Mouse (Mus musculus) ES-E14 (cell line): ENCODE results near the gene Abhd4. TPM values are rescaled to one million over a fixed set of nuclear protein-coding genes. Genes with fewer than 3 reads are reported as not detected.

ENCODE experiments used
- DNase-seq: peaks from one replicate; pipeline ENCODE4 v3.0.0-alpha.2; 2013; ENCODE audit warnings: low read depth, low spot score
- H3K27ac ChIP-seq: 2 replicates; pipeline ENCODE4 v1.5.1; 2012; ENCODE audit warnings: low read depth, mild to moderate bottlenecking, low read length, moderate library complexity, mixed read lengths; ENCODE audit not compliant: poor library complexity, insufficient read depth, severe bottlenecking
- H3K36me3 ChIP-seq: 2 replicates; pipeline ENCODE4 v1.6.1; 2012; ENCODE audit warnings: mild to moderate bottlenecking, low read length, moderate library complexity, mixed read lengths; ENCODE audit not compliant: control insufficient read depth, poor library complexity, insufficient read depth, severe bottlenecking
- H3K4me1 ChIP-seq, 2 experiments: fragments of 150-350 bp in 1 of 2; sonication (generic) in 1 of 2; 2 replicates each; pipeline ENCODE4 v1.6.1; 2012; ENCODE audit warnings: low read length in 2 of 2, mild to moderate bottlenecking in 1 of 2, mixed read lengths in 1 of 2; ENCODE audit not compliant: control insufficient read depth in 2 of 2, insufficient read depth in 2 of 2, poor library complexity in 1 of 2
- H3K4me3 ChIP-seq, 2 experiments: fragments of 150-350 bp in 1 of 2; sonication (generic) in 1 of 2; 2 replicates each; pipeline ENCODE4 v1.5.1; 2012; ENCODE audit warnings: low read length in 2 of 2, low read depth in 1 of 2, mild to moderate bottlenecking in 1 of 2, mixed read lengths in 1 of 2; ENCODE audit not compliant: insufficient read depth in 1 of 2, poor library complexity in 1 of 2, severe bottlenecking in 1 of 2
- H3K9ac ChIP-seq: 2 replicates; pipeline ENCODE4 v1.6.1; 2012; ENCODE audit warnings: low read depth, mild to moderate bottlenecking, low read length, mixed read lengths; ENCODE audit not compliant: poor library complexity, insufficient read depth, severe bottlenecking
- H3K9me3 ChIP-seq: fragments of 150-350 bp; sonication (generic); 2 replicates; pipeline ENCODE4 v1.6.1; 2012; ENCODE audit warnings: low read depth, mild to moderate bottlenecking, low read length; ENCODE audit not compliant: control insufficient read depth, insufficient read depth
- CHD2 ChIP-seq: IDR thresholded peaks from 2 replicates; pipeline ENCODE4 v1.6.1; 2014; ENCODE audit warnings: mild to moderate bottlenecking, low read depth, low read length, inconsistent platforms
- HCFC1 ChIP-seq: IDR thresholded peaks from 2 replicates; pipeline ENCODE4 v1.6.1; 2012; ENCODE audit warnings: low read length, inconsistent platforms, borderline replicate concordance; ENCODE audit not compliant: insufficient read depth
- MAFK ChIP-seq: IDR thresholded peaks from 2 replicates; pipeline ENCODE4 v1.6.1; 2014; ENCODE audit warnings: mild to moderate bottlenecking, low read depth, low read length, inconsistent platforms; ENCODE audit not compliant: insufficient read depth
- ZC3H11A ChIP-seq: IDR thresholded peaks from 2 replicates; pipeline ENCODE4 v1.6.1; 2012; ENCODE audit warnings: low read depth, mild to moderate bottlenecking, inconsistent platforms, low read length, borderline replicate concordance
- ZNF384 ChIP-seq: IDR thresholded peaks from 2 replicates; pipeline ENCODE4 v1.6.1; 2012; ENCODE audit warnings: low read depth, low read length, inconsistent platforms
- in situ Hi-C, 2 experiments: fragments of 600-800 bp; cut with MboI; formaldehyde crosslinking; loops; one replicate each; pipeline ENCODE4 v1.15.1; 2025; ENCODE audit warnings: low sequenced_read_pairs in 2 of 2, inconsistent platforms in 1 of 2; ENCODE audit not compliant: unreplicated experiment in 2 of 2
- total RNA-seq: library from RNA; depleted of rRNA; stranded (reverse); fragments of 300-350 nt; gene quantifications from 2 replicates; pipeline ENCODE4 v1.2.3, GENCODE M21; 2012; rRNA removed

Gene Abhd4
- total RNA-seq: 17.6 and 26.3 TPM in 2 replicates

DNA sequence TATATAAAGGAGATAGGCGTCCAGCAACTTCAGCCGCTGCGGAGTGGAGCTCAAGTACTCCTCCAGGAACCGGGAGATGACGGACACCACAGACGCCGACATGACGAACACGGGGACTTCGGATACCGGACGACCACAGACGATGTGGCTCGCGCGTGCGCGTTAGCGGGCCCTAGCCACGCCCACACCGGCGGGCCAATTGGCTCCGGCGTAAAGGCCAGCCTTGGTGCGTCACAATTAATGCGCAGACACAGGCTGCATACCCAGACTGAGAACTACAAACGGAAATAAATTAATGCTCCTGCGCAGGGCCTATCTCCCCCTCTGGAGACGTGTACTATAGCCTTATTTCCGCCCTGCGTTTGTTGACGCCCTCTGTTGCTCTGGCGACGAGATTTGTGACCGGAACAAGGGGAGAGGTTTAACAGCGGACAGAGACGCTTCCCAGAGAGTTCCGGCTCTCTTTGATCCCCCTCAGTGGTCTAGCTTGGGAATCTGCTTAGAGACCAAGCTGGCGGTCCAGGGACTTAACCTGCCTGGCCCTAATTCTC, at the start of gene Abhd4, which contains the start of gene Dad1:
Gene Abhd4, plus strand, starts transcription at position 448 of the 551 bp plus-strand sequence.
Gene Dad1, minus strand, starts transcription at position 364 of the 551 bp plus-strand sequence.
- peak; percentile 95 for DNase-seq
- peak within 1 kb of the TSS; percentile 89 for H3K9ac ChIP-seq
- in situ Hi-C loops: no loop called here
- TF ChIP-seq HCFC1: peak; percentile 90
- TF ChIP-seq MAFK: no peak
- peak within 1 kb of the TSS; percentile 80 to 83 for H3K4me3 ChIP-seq
- H3K27ac ChIP-seq: peak within 1 kb of the TSS; percentile 9; the same call in 1 of the 2 replicates
- no peaks in the 10 kb centered on the region for H3K9me3 ChIP-seq
- H3K4me1 ChIP-seq: peaks cover 2% of the 10 kb centered on the region in 2 experiments; a peak in 2 of 4 replicates
- peaks cover 2% of the 10 kb centered on the region; the same call in 1 of the 2 replicates for H3K36me3 ChIP-seq

- Histone ChIP-seq H3K4me1 (no peaks in the 10 kb centered on the region; a peak in 1 of 4 replicates), H3K9ac (no peak overlapping the region), H3K9me3 (no peaks in the 10 kb centered on the region), H3K27ac (no peak overlapping the region), H3K4me3 (no peak overlapping the region), H3K36me3 (no peaks in the 10 kb centered on the region)
- DNase-seq: no peak
- in situ Hi-C loops: no loop called here
- TF ChIP-seq MAFK (no peak), CHD2 (no peak), HCFC1 (no peak), ZC3H11A (no peak), ZNF384 (no peak)
These were observed 49.7 kb upstream of the Abhd4 start for GRCm38 (mm10) chr14:54204311-54204710.

GRCm38 (mm10) chr14:54204786-54205185, 49.2 kb upstream of the Abhd4 start:
- Histone ChIP-seq H3K27ac (no peak overlapping the region), H3K4me1 (no peaks in the 10 kb centered on the region; a peak in 1 of 4 replicates), H3K36me3 (no peaks in the 10 kb centered on the region), H3K4me3 (no peak overlapping the region), H3K9me3 (no peaks in the 10 kb centered on the region), H3K9ac (no peak overlapping the region)
- DNase-seq: no peak
- in situ Hi-C loops: no loop called here
- TF ChIP-seq HCFC1 (no peak), MAFK (no peak), ZC3H11A (no peak), CHD2 (no peak), ZNF384 (no peak)

- Histone ChIP-seq H3K36me3 (no peaks in the 10 kb centered on the region), H3K4me3 (no peak overlapping the region), H3K27ac (no peak overlapping the region), H3K9ac (no peak overlapping the region), H3K4me1 (no peaks in the 10 kb centered on the region; a peak in 1 of 4 replicates), H3K9me3 (no peaks in the 10 kb centered on the region)
- in situ Hi-C loops: no loop called here
- no peak for TF ChIP-seq CHD2
- TF ChIP-seq ZNF384: no peak
- TF ChIP-seq HCFC1: no peak
- TF ChIP-seq ZC3H11A: no peak
- TF ChIP-seq MAFK: no peak
- DNase-seq: no peak
These were observed 48.1 kb upstream of the Abhd4 start for GRCm38 (mm10) chr14:54205904-54206303.

DNA sequence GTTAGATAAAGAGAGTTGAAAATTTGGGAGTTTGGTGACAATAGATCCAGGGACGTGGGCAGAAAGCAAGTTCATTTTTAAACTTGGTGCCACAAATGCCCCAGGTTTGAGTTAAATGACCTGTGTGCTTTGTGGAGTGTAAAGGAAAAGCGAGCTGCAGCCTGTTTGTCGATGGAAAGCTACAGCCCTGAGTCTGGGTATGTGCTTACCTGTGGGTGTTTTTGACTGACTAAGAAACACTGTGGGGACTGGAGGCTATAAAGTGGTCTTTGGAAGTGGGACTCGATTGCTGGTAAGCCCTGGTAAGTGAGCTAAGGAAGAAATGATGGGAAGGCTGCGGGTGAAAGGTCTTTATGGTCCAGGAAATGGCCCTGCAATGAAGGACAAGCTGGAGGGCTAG, 47.7 kb upstream of the Abhd4 start:
- no peak for DNase-seq
- H3K9me3 ChIP-seq: no peaks in the 10 kb centered on the region
- H3K4me3 ChIP-seq: no peak overlapping the region
- in situ Hi-C loops: no loop called here
- TF ChIP-seq ZC3H11A (no peak), MAFK (no peak), CHD2 (no peak), HCFC1 (no peak), ZNF384 (no peak)
- no peak overlapping the region for H3K9ac ChIP-seq
- H3K4me1 ChIP-seq: no peaks in the 10 kb centered on the region; a peak in 1 of 4 replicates
- H3K27ac ChIP-seq: no peak overlapping the region
- H3K36me3 ChIP-seq: no peaks in the 10 kb centered on the region
